Mouse (Mus musculus): Measurements from ENCODE around the gene Dock8. TPM values are rescaled to one million over a fixed set of nuclear protein-coding genes. Genes with fewer than 3 reads are reported as not detected.

The Dock8 gene
- polyA plus RNA-seq, 1 experiment: 0.57 TPM

DNA sequence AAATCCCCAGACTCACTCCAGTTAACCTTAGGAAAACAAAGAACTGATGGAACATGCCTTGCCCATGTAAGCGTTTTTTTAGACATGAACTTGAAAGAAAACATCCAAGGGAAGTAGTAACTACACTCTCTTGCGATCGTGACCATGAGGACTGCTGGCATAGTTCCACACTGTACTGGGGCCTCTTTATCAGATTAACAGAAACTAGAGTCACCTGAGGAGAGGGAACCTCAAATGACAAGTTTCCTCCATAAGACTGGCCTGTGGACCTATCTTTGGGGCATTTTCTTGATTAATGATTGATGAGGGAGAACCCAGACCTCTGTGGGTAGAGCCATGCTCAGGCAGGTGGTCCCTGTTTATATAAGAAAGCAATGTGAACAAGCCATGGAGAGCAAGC, 44.7 kb downstream of the Dock8 start:
- no peaks in the 10 kb centered on the region for H3K27me3 ChIP-seq (ENCODE audit: control insufficient read depth, insufficient read depth, low read length, poor library complexity, severe bottlenecking)
- no peak overlapping the region for H3K27ac ChIP-seq (ENCODE audit: insufficient read depth, low read length)
- H3K4me3 ChIP-seq (ENCODE audit: low read depth, low read length): no peak overlapping the region
- no peak for TF ChIP-seq EP300 (IDR thresholded peaks at IDR 0.05; ENCODE audit: insufficient read depth, low read depth, low read length)
- no peak for TF ChIP-seq POLR2A (IDR thresholded peaks at IDR 0.05; ENCODE audit: insufficient read depth, low read length)
- no peak for TF ChIP-seq CTCF (IDR thresholded peaks at IDR 0.05; ENCODE audit: low read depth, low read length)
- H3K4me1 ChIP-seq (ENCODE audit: control insufficient read depth, insufficient read depth, low read length): no peaks in the 10 kb centered on the region
- no peaks in the 10 kb centered on the region for H3K36me3 ChIP-seq (ENCODE audit: control insufficient read depth, insufficient read depth, low read length, poor library complexity, severe bottlenecking)
- no peaks in the 10 kb centered on the region for H3K9me3 ChIP-seq (replicated peaks; ENCODE audit: control insufficient read depth, insufficient read depth, low read length, poor library complexity, severe bottlenecking)
- no peak overlapping the region for H3K9ac ChIP-seq (ENCODE audit: low read depth, poor library complexity, severe bottlenecking)

DNA sequence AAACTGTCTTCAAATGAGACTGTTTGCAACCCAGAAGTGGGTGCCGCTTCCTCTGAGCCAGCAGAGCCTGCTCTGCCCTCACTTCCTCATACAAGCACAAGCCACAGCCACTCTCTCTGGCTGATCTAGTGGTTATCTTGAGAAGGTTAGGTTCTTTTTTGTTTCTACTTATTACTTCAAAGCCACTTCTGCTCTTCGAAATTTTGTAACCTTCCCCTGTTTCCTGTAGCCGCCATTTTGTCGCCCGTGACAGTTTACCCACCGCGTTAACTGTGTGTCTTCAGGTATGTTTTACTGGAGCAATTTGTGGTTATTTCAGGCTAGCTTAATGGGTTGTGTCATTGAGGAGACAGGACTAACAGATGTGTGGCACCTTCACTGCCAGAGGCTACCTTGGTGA, 53.0 kb downstream of the Dock8 start:
- no peaks in the 10 kb centered on the region for H3K9me3 ChIP-seq (replicated peaks; ENCODE audit: control insufficient read depth, insufficient read depth, low read length, poor library complexity, severe bottlenecking)
- no peak overlapping the region for H3K9ac ChIP-seq (ENCODE audit: low read depth, poor library complexity, severe bottlenecking)
- TF ChIP-seq POLR2A (IDR thresholded peaks at IDR 0.05; ENCODE audit: insufficient read depth, low read length) (no peak), EP300 (IDR thresholded peaks at IDR 0.05; ENCODE audit: insufficient read depth, low read depth, low read length) (no peak), CTCF (IDR thresholded peaks at IDR 0.05; ENCODE audit: low read depth, low read length) (no peak)

DNA sequence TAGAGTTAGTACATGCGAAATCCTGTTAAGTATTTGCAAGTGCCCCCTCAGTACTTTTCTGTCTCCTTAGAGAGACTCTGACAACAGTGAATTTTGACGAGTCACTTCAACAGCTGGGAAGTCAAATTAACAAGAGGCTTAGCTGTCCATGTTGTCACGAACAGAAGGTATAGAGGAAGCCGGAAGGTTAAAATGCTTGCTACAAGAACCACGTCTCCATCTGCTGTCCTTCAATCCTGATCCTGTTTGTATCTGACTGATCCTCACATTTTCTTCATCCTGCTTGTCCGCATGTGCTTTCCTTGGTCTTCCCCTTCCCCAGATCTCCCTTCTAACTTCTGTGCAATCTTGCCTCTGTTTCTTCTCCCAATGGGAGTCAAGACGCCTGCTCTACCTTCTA, 53.8 kb downstream of the Dock8 start:
- Histone ChIP-seq H3K4me3 (ENCODE audit: low read depth, low read length) (no peak overlapping the region), H3K4me1 (ENCODE audit: control insufficient read depth, insufficient read depth, low read length) (no peaks in the 10 kb centered on the region), H3K9me3 (replicated peaks; ENCODE audit: control insufficient read depth, insufficient read depth, low read length, poor library complexity, severe bottlenecking) (no peaks in the 10 kb centered on the region), H3K36me3 (ENCODE audit: control insufficient read depth, insufficient read depth, low read length, poor library complexity, severe bottlenecking) (no peaks in the 10 kb centered on the region), H3K27me3 (ENCODE audit: control insufficient read depth, insufficient read depth, low read length, poor library complexity, severe bottlenecking) (no peaks in the 10 kb centered on the region), H3K27ac (ENCODE audit: insufficient read depth, low read length) (no peak overlapping the region), H3K9ac (ENCODE audit: low read depth, poor library complexity, severe bottlenecking) (no peak overlapping the region)
- TF ChIP-seq POLR2A (IDR thresholded peaks at IDR 0.05; ENCODE audit: insufficient read depth, low read length) (no peak), EP300 (IDR thresholded peaks at IDR 0.05; ENCODE audit: insufficient read depth, low read depth, low read length) (no peak), CTCF (IDR thresholded peaks at IDR 0.05; ENCODE audit: low read depth, low read length) (no peak)

More for the DNA sequence above, 53.0 kb downstream of the Dock8 start:
- no peak overlapping the region for H3K4me3 ChIP-seq (ENCODE audit: low read depth, low read length)
- H3K27ac ChIP-seq (ENCODE audit: insufficient read depth, low read length): no peak overlapping the region
- no peaks in the 10 kb centered on the region for H3K36me3 ChIP-seq (ENCODE audit: control insufficient read depth, insufficient read depth, low read length, poor library complexity, severe bottlenecking)
- no peaks in the 10 kb centered on the region for H3K27me3 ChIP-seq (ENCODE audit: control insufficient read depth, insufficient read depth, low read length, poor library complexity, severe bottlenecking)
- no peaks in the 10 kb centered on the region for H3K4me1 ChIP-seq (ENCODE audit: control insufficient read depth, insufficient read depth, low read length)

DNA sequence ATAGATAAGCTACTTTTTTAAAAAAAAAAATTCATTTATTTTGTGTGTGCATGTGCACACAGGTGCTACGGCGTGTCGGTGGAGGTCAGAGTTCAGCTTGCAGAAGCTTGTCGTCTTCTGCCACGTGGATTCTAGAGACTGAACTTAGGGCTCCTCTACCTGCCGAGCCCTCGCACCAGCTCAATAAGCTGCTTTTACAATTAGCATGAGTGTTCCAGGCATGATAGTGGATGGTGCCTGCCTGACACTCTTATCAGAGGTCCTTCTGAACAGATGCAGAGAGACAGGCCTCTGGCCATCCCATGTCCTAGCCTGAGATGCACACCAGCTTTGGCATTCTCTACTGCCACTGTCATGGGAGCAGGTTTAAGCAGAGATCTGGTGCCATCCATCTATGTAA, 55.7 kb downstream of the Dock8 start:
- no peaks in the 10 kb centered on the region for H3K27me3 ChIP-seq (ENCODE audit: control insufficient read depth, insufficient read depth, low read length, poor library complexity, severe bottlenecking)
- H3K4me3 ChIP-seq (ENCODE audit: low read depth, low read length): no peak overlapping the region
- H3K9ac ChIP-seq (ENCODE audit: low read depth, poor library complexity, severe bottlenecking): no peak overlapping the region
- TF ChIP-seq CTCF (IDR thresholded peaks at IDR 0.05; ENCODE audit: low read depth, low read length) (no peak), POLR2A (IDR thresholded peaks at IDR 0.05; ENCODE audit: insufficient read depth, low read length) (no peak), EP300 (IDR thresholded peaks at IDR 0.05; ENCODE audit: insufficient read depth, low read depth, low read length) (no peak)
- H3K4me1 ChIP-seq (ENCODE audit: control insufficient read depth, insufficient read depth, low read length): no peaks in the 10 kb centered on the region
- H3K27ac ChIP-seq (ENCODE audit: insufficient read depth, low read length): no peak overlapping the region
- no peaks in the 10 kb centered on the region for H3K9me3 ChIP-seq (replicated peaks; ENCODE audit: control insufficient read depth, insufficient read depth, low read length, poor library complexity, severe bottlenecking)
- no peaks in the 10 kb centered on the region for H3K36me3 ChIP-seq (ENCODE audit: control insufficient read depth, insufficient read depth, low read length, poor library complexity, severe bottlenecking)

DNA sequence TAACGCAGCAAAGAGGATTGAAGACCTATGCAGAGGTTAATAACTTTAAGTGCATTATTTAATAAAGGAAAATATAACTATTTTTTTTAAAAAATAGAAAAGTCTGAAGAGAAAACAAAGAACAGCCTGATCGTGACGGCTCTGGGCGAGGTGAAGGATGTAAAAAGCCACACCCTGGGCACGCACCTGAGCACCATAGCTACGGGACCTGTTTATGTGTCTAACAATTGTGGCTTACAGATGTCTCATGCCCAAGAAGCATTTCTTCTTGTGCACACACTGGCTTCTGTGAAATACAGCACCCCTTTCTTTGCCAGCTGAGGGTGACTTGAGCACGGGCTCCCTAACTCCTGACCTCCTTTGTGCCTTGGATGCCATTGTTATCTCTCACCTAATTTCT, 56.2 kb downstream of the Dock8 start:
- Histone ChIP-seq H3K4me3 (ENCODE audit: low read depth, low read length) (no peak overlapping the region), H3K9me3 (replicated peaks; ENCODE audit: control insufficient read depth, insufficient read depth, low read length, poor library complexity, severe bottlenecking) (no peaks in the 10 kb centered on the region), H3K27ac (ENCODE audit: insufficient read depth, low read length) (no peak overlapping the region), H3K27me3 (ENCODE audit: control insufficient read depth, insufficient read depth, low read length, poor library complexity, severe bottlenecking) (no peaks in the 10 kb centered on the region), H3K36me3 (ENCODE audit: control insufficient read depth, insufficient read depth, low read length, poor library complexity, severe bottlenecking) (no peaks in the 10 kb centered on the region), H3K9ac (ENCODE audit: low read depth, poor library complexity, severe bottlenecking) (no peak overlapping the region), H3K4me1 (ENCODE audit: control insufficient read depth, insufficient read depth, low read length) (no peaks in the 10 kb centered on the region)
- TF ChIP-seq POLR2A (IDR thresholded peaks at IDR 0.05; ENCODE audit: insufficient read depth, low read length) (no peak), EP300 (IDR thresholded peaks at IDR 0.05; ENCODE audit: insufficient read depth, low read depth, low read length) (no peak), CTCF (IDR thresholded peaks at IDR 0.05; ENCODE audit: low read depth, low read length) (no peak)

DNA sequence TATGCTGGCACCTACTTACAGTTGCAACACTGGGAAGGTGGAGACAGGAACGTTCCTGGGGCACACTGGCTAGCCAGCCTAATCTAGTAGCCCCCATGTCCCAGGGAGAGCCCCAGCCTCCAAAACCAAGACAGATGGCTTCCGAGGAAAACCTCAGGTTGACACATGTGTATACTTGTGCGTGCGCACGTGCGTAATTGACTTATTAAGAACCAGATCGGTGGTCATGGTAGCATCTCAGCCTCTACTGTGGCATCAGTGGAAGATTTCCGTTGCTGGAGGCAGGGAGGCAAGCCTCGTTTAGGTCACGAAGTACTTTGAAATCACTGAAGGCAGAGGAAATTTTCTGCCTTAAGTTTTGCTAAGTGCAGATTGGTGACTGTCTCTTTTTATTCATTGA, 56.9 kb downstream of the Dock8 start:
- Histone ChIP-seq H3K9ac (ENCODE audit: low read depth, poor library complexity, severe bottlenecking) (no peak overlapping the region), H3K9me3 (replicated peaks; ENCODE audit: control insufficient read depth, insufficient read depth, low read length, poor library complexity, severe bottlenecking) (no peaks in the 10 kb centered on the region), H3K4me1 (ENCODE audit: control insufficient read depth, insufficient read depth, low read length) (no peaks in the 10 kb centered on the region), H3K36me3 (ENCODE audit: control insufficient read depth, insufficient read depth, low read length, poor library complexity, severe bottlenecking) (no peaks in the 10 kb centered on the region), H3K27ac (ENCODE audit: insufficient read depth, low read length) (no peak overlapping the region), H3K27me3 (ENCODE audit: control insufficient read depth, insufficient read depth, low read length, poor library complexity, severe bottlenecking) (no peaks in the 10 kb centered on the region), H3K4me3 (ENCODE audit: low read depth, low read length) (no peak overlapping the region)
- no peak for TF ChIP-seq POLR2A (IDR thresholded peaks at IDR 0.05; ENCODE audit: insufficient read depth, low read length)
- no peak for TF ChIP-seq CTCF (IDR thresholded peaks at IDR 0.05; ENCODE audit: low read depth, low read length)
- no peak for TF ChIP-seq EP300 (IDR thresholded peaks at IDR 0.05; ENCODE audit: insufficient read depth, low read depth, low read length)
